Mouse (Mus musculus) cerebellum, postnatal 14 days (tissue): ENCODE measurements around the gene Fut8.

ENCODE experiments used
- DNase-seq, 2 experiments: peaks; one replicate each; pipeline ENCODE4 v3.0.0; 2021; ENCODE audit warnings: mixed read lengths in 2 of 2

Fut8 gene

GRCm38 (mm10) chr12:77237950-77238530 is at the start of gene Fut8:
Fut8 (plus strand) TSS chr12:77238125.
- DNase-seq: peak; percentile 88 to 91

- DNase-seq: no peak
Observed at GRCm38 (mm10) chr12:77189161-77189560, 48.8 kb upstream of the Fut8 start.

GRCm38 (mm10) chr12:77189933-77190446 is 47.9 kb upstream of the Fut8 start:
- no peak for DNase-seq

- no peak for DNase-seq
Observed at GRCm38 (mm10) chr12:77191478-77192271, 46.2 kb upstream of the Fut8 start.

- no peak for DNase-seq
Observed at GRCm38 (mm10) chr12:77192714-77193113, 45.2 kb upstream of the Fut8 start.

- DNase-seq: no peak
Observed at GRCm38 (mm10) chr12:77193225-77193716, 44.7 kb upstream of the Fut8 start.

GRCm38 (mm10) chr12:77195044-77195443 is 42.9 kb upstream of the Fut8 start:
- no peak for DNase-seq

- no peak for DNase-seq
Observed at GRCm38 (mm10) chr12:77196529-77197095, 41.3 kb upstream of the Fut8 start.

GRCm38 (mm10) chr12:77197121-77197599 is 40.8 kb upstream of the Fut8 start:
- peak; percentile 83 to 93 for DNase-seq

GRCm38 (mm10) chr12:77198253-77198652 is 39.7 kb upstream of the Fut8 start:
- DNase-seq: no peak

- DNase-seq: no peak
Observed at GRCm38 (mm10) chr12:77201461-77202143, 36.3 kb upstream of the Fut8 start.

GRCm38 (mm10) chr12:77203136-77203535 is 34.8 kb upstream of the Fut8 start:
- no peak for DNase-seq

GRCm38 (mm10) chr12:77206852-77207251 is 31.1 kb upstream of the Fut8 start:
- no peak for DNase-seq

- DNase-seq: no peak
Observed at GRCm38 (mm10) chr12:77208056-77208455, 29.9 kb upstream of the Fut8 start.

GRCm38 (mm10) chr12:77208576-77209180 is 29.2 kb upstream of the Fut8 start:
- DNase-seq: no peak

- no peak for DNase-seq
Observed at GRCm38 (mm10) chr12:77211695-77212208, 26.2 kb upstream of the Fut8 start.

GRCm38 (mm10) chr12:77213896-77214564 is 23.9 kb upstream of the Fut8 start:
- DNase-seq: no peak

- no peak for DNase-seq
Observed at GRCm38 (mm10) chr12:77214565-77214909, 23.4 kb upstream of the Fut8 start.

GRCm38 (mm10) chr12:77216511-77217192 is 21.3 kb upstream of the Fut8 start:
- no peak for DNase-seq

GRCm38 (mm10) chr12:77220616-77221015 is 17.3 kb upstream of the Fut8 start:
- DNase-seq: no peak

- DNase-seq: no peak
Observed at GRCm38 (mm10) chr12:77222272-77222874, 15.6 kb upstream of the Fut8 start.
